Mouse (Mus musculus) liver, postnatal 0 days (tissue): ENCODE results near the gene Gpr84.

Experiments
- CTCF ChIP-seq: sonication (generic); IDR thresholded peaks from 2 replicates; pipeline ENCODE4 v1.5.1; 2016; ENCODE audit warnings: antibody characterized with exemption, low read depth
- EP300 ChIP-seq: IDR thresholded peaks from 2 replicates; pipeline ENCODE4 v1.6.1; 2016; ENCODE audit warnings: antibody characterized with exemption, low read depth, mild to moderate bottlenecking

GRCm38 (mm10) chr15:103343008-103343407 lies 32.6 kb upstream of the Gpr84 start:
- TF ChIP-seq CTCF (no peak), EP300 (no peak)
